Mouse (Mus musculus) CH12.LX (cell line): Measurements from ENCODE around the gene D17H6S53E. TPM values are rescaled to one million over a fixed set of nuclear protein-coding genes. Genes with fewer than 3 reads are reported as not detected.

ENCODE experiments used
- DNase-seq: peaks from one replicate; pipeline ENCODE4 v3.0.0-alpha.2; 2013; ENCODE audit errors: extremely low read depth
- H3K27ac ChIP-seq: 2 replicates; pipeline ENCODE4 v1.5.1; 2012; ENCODE audit warnings: low read depth, mild to moderate bottlenecking, control low read depth, moderate library complexity; ENCODE audit not compliant: insufficient read depth
- H3K27me3 ChIP-seq: replicated peaks from 2 replicates; pipeline ENCODE3; 2012; ENCODE audit warnings: inconsistent platforms
- H3K36me3 ChIP-seq, 2 experiments: replicated peaks in 1 of 2; 2 replicates each; pipeline versions ENCODE3 to v1.6.1; 2012; ENCODE audit warnings: inconsistent platforms in 1 of 2, low read length in 1 of 2, mild to moderate bottlenecking in 1 of 2, mixed read lengths in 1 of 2, moderate library complexity in 1 of 2; ENCODE audit not compliant: control insufficient read depth in 1 of 2, insufficient read depth in 1 of 2
- H3K4me1 ChIP-seq, 2 experiments: 2 replicates each; pipeline ENCODE4 v1.6.1; 2012; ENCODE audit warnings: inconsistent platforms in 1 of 2, moderate library complexity in 1 of 2; ENCODE audit not compliant: insufficient read depth in 2 of 2, control insufficient read depth in 1 of 2
- H3K4me2 ChIP-seq: 2 replicates; pipeline ENCODE4 v1.6.1; 2012; ENCODE audit warnings: low read depth, mild to moderate bottlenecking, control low read depth; ENCODE audit not compliant: poor library complexity, insufficient read depth, severe bottlenecking
- H3K4me3 ChIP-seq, 3 experiments: fragments of 150-350 bp in 1 of 3; sonication (generic) in 1 of 3; replicated peaks in 1 of 3; 2 replicates each; pipeline versions ENCODE3 to v1.5.1; 2011 to 2012; ENCODE audit warnings: low read depth in 2 of 3, low read length in 2 of 3, mild to moderate bottlenecking in 2 of 3, moderate library complexity in 2 of 3, control low read depth in 1 of 3, improper control_type of control experiment in 1 of 3, inconsistent platforms in 1 of 3, mixed read lengths in 1 of 3; ENCODE audit not compliant: poor library complexity in 1 of 3
- H3K79me2 ChIP-seq: replicated peaks from 2 replicates; pipeline ENCODE4 v1.6.1; 2012; ENCODE audit warnings: mild to moderate bottlenecking, moderate library complexity; ENCODE audit not compliant: control insufficient read depth, poor library complexity, insufficient read depth, severe bottlenecking; ENCODE audit errors: extremely low read depth
- H3K9ac ChIP-seq: 2 replicates; pipeline ENCODE4 v1.6.1; 2012; ENCODE audit warnings: low read depth, mild to moderate bottlenecking, control low read depth, moderate library complexity; ENCODE audit not compliant: insufficient read depth
- H3K9me3 ChIP-seq: replicated peaks from 2 replicates; pipeline ENCODE3; 2012; ENCODE audit warnings: low read length, inconsistent platforms, mixed read lengths
- CHD1 ChIP-seq: IDR thresholded peaks from 2 replicates; pipeline ENCODE4 v1.6.1; 2012; ENCODE audit warnings: low read depth, low read length, improper control_type of control experiment, inconsistent platforms
- CHD2 ChIP-seq: IDR thresholded peaks from 2 replicates; pipeline ENCODE4 v1.6.1; 2011; ENCODE audit warnings: low read length, improper control_type of control experiment
- CTCF ChIP-seq, 2 experiments: IDR thresholded peaks in 1 of 2; conservative IDR thresholded peaks in 1 of 2; 2 replicates each; pipeline ENCODE4 v1.5.1; 2011 to 2012; ENCODE audit warnings: low read depth in 2 of 2, low read length in 2 of 2, improper control_type of control experiment in 1 of 2, inconsistent platforms in 1 of 2, mild to moderate bottlenecking in 1 of 2, moderate library complexity in 1 of 2
- E2F4 ChIP-seq: IDR thresholded peaks from 2 replicates; pipeline ENCODE4 v1.6.1; 2011; ENCODE audit warnings: low read depth, low read length, improper control_type of control experiment; ENCODE audit not compliant: insufficient replicate concordance
- EP300 ChIP-seq: IDR thresholded peaks from 2 replicates; pipeline ENCODE4 v1.6.1; 2011; ENCODE audit warnings: low read length, improper control_type of control experiment
- ETS1 ChIP-seq: conservative IDR thresholded peaks from 2 replicates; pipeline ENCODE4 v1.6.1; 2012; ENCODE audit warnings: low read depth, mild to moderate bottlenecking, inconsistent platforms, low read length, improper control_type of control experiment, moderate library complexity
- HCFC1 ChIP-seq: IDR thresholded peaks from 2 replicates; pipeline ENCODE4 v1.6.1; 2012; ENCODE audit warnings: low read depth, mild to moderate bottlenecking, inconsistent platforms, low read length, improper control_type of control experiment
- IRF4 ChIP-seq: IDR thresholded peaks from 2 replicates; pipeline ENCODE4 v1.6.1; 2014; ENCODE audit warnings: low read depth, mild to moderate bottlenecking, inconsistent platforms, low read length, improper control_type of control experiment
- JUN ChIP-seq: IDR thresholded peaks from 2 replicates; pipeline ENCODE4 v1.6.1; 2011; ENCODE audit warnings: low read depth, mild to moderate bottlenecking, low read length, improper control_type of control experiment, moderate library complexity; ENCODE audit not compliant: insufficient read depth
- JUND ChIP-seq: conservative IDR thresholded peaks from 2 replicates; pipeline ENCODE4 v1.6.1; 2011; ENCODE audit warnings: low read depth, low read length, improper control_type of control experiment
- MAX ChIP-seq: IDR thresholded peaks from 2 replicates; pipeline ENCODE4 v1.6.1; 2011; ENCODE audit warnings: low read length, improper control_type of control experiment
- MYC ChIP-seq: IDR thresholded peaks from 2 replicates; pipeline ENCODE4 v1.6.1; 2011; ENCODE audit warnings: low read depth, mild to moderate bottlenecking, improper control_type of control experiment, low read length
- RAD21 ChIP-seq: IDR thresholded peaks from 2 replicates; pipeline ENCODE4 v1.6.1; 2011; ENCODE audit warnings: low read depth, mild to moderate bottlenecking, low read length, improper control_type of control experiment, moderate library complexity
- RCOR1 ChIP-seq: conservative IDR thresholded peaks from 2 replicates; pipeline ENCODE4 v1.6.1; 2012; ENCODE audit warnings: low read depth, mild to moderate bottlenecking, inconsistent platforms, low read length, improper control_type of control experiment
- TBP ChIP-seq: conservative IDR thresholded peaks from 2 replicates; pipeline ENCODE4 v1.6.1; 2011; ENCODE audit warnings: low read depth, low read length, improper control_type of control experiment
- UBTF ChIP-seq: IDR thresholded peaks from 2 replicates; pipeline ENCODE4 v1.6.1; 2012; ENCODE audit warnings: low read depth, mild to moderate bottlenecking, inconsistent platforms, low read length, improper control_type of control experiment, moderate library complexity
- USF1 ChIP-seq: IDR thresholded peaks from 2 replicates; pipeline ENCODE4 v1.6.1; 2014; ENCODE audit warnings: low read depth, mild to moderate bottlenecking, inconsistent platforms, low read length, improper control_type of control experiment
- ZC3H11A ChIP-seq: IDR thresholded peaks from 2 replicates; pipeline ENCODE4 v1.6.1; 2012; ENCODE audit warnings: low read depth, mild to moderate bottlenecking, inconsistent platforms, low read length, improper control_type of control experiment
- ZMIZ1 ChIP-seq: IDR thresholded peaks from 2 replicates; pipeline ENCODE4 v1.6.1; 2012; ENCODE audit warnings: low read depth, mild to moderate bottlenecking, inconsistent platforms, low read length, improper control_type of control experiment
- ZNF384 ChIP-seq: IDR thresholded peaks from 2 replicates; pipeline ENCODE4 v1.6.1; 2012; ENCODE audit warnings: low read depth, low read length, improper control_type of control experiment, inconsistent platforms
- dilution Hi-C: fragments of 300-500 bp; cut with MboI; formaldehyde crosslinking; loops from 2 replicates; pipeline ENCODE4 v1.14.3; 2020; ENCODE audit warnings: low sequenced_read_pairs; ENCODE audit not compliant: extremely low pct_unique_long_range_greater_than_20kb, extremely low pct_ligation_motif_present
- in situ Hi-C: fragments of 300-500 bp; cut with MboI; formaldehyde crosslinking; loops from 3 replicates; pipeline ENCODE4 v1.14.3; 2019; ENCODE audit warnings: low sequenced_read_pairs, low pct_ligation_motif_present, low pct_unique_long_range_greater_than_20kb, mixed read lengths
- polyA plus RNA-seq: library from polyadenylated mRNA; unstranded; fragments of >175 nt; gene quantifications from 2 replicates; pipeline ENCODE4 v1.2.1, GENCODE M21; 2012; ENCODE audit warnings: low read depth; ENCODE audit not compliant: insufficient read length
- total RNA-seq, 2 experiments: library from RNA; depleted of rRNA; stranded (reverse); fragments of 300-350 nt in 1 of 2; fragments of >200 nt in 1 of 2; gene quantifications; 2 replicates each; pipeline ENCODE4 v1.2.3; 2012 to 2014

Gene D17H6S53E
- total and polyA plus RNA-seq, 3 experiments, result 8.7 to 15.6 (median 11.9) TPM

DNA sequence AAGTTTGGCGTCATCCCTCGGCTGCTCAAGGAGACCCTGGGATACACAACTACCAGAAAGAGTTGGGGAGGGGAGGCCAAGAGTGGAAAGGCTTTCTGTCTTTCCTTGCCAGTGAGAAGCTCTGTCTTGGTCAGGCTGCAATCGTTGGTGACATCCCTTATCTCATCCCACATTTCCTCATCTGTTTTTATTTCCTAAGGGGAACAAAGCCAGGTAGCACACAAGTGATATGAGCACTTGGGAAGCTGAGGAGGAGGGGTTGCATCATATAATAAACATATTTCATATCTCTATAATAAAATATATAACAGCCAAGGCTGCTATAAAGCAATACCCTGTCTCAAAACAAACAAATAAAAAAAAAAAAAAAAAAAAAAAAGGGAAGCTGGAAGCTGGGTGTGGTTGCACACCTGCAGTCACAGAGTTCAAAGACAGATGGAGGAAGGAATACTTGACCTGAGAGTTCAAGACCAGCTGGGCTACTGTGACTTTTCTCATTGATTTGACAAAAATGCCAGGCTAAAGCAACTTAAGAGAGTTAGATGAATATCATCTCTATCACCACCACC, 42.2 kb upstream of the D17H6S53E start:
- dilution Hi-C loops (no loop called here), in situ Hi-C loops (no loop called here)
- peaks cover 12 to 22% of the 10 kb centered on the region in 2 experiments for H3K4me1 ChIP-seq
- no peak overlapping the region for H3K4me3 ChIP-seq
- no peak overlapping the region for H3K4me2 ChIP-seq
- H3K27ac ChIP-seq, result no peak overlapping the region
- no peaks in the 10 kb centered on the region for H3K79me2 ChIP-seq
- H3K36me3 ChIP-seq, result no peaks in the 10 kb centered on the region
- no peaks in the 10 kb centered on the region for H3K9me3 ChIP-seq
- no peak for DNase-seq
- no peak overlapping the region for H3K9ac ChIP-seq
- peaks cover 17% of the 10 kb centered on the region for H3K27me3 ChIP-seq
- TF ChIP-seq RCOR1, result no peak
- no peak for TF ChIP-seq RAD21
- peak; percentile 44 for TF ChIP-seq ZNF384

DNA sequence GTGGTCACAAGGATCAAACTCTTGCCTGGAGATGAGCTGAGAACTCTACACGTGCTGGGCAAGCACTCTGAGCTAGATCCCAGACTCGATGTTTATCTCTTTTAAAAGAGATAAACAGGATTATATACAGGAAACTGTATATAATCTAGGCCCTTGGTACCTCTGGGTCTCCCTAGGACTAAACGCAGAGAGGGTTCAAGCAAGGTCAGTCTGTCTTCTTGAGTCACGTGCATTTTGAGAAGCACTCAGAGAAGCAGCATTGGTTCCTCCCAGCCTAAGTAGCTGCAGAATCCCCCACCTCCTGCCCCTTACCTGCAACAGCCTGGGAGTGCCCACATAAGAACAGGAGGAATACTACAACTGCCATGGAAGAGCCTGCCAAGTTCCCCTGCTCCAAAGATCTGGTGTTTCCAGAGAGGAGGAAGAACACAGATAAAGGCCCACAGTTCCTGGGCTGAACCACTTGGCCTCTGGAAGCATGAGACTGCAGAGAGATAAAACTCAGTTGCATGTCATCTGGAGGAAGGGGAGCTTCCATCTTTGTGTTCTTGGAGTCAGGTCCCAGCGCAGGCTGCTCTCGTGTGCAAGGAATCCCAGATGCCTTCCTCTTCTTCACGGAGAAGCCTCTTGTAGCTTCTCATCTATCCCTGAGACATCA, 40.8 kb upstream of the D17H6S53E start, which contains the start of gene Ly6g6f:
Gene Ly6g6f (minus strand): TSS at position 403 of the 658 bp plus-strand sequence.
- H3K9me3 ChIP-seq, result no peaks in the 10 kb centered on the region
- H3K27me3 ChIP-seq, result peaks cover 17% of the 10 kb centered on the region
- H3K4me3 ChIP-seq, result no peak within 1 kb of the TSS
- no peak within 1 kb of the TSS for H3K27ac ChIP-seq
- dilution Hi-C loops (no loop called here), in situ Hi-C loops (no loop called here)
- peaks cover 11 to 20% of the 10 kb centered on the region in 2 experiments for H3K4me1 ChIP-seq
- H3K79me2 ChIP-seq, result no peaks in the 10 kb centered on the region; the same call in 1 of the 2 replicates
- H3K36me3 ChIP-seq, result peaks cover 0 to 1% of the 10 kb centered on the region in 2 experiments
- H3K4me2 ChIP-seq, result no peak within 1 kb of the TSS
- no peak for DNase-seq
- TF ChIP-seq MAX, result no peak
- TF ChIP-seq ETS1, result no peak
- TF ChIP-seq JUN, result no peak
- TF ChIP-seq MYC, result no peak
- no peak for TF ChIP-seq E2F4
- no peak for TF ChIP-seq RAD21
- no peak for TF ChIP-seq IRF4
- no peak for TF ChIP-seq USF1
- no peak for TF ChIP-seq ZMIZ1
- TF ChIP-seq CHD2, result no peak
- no peak for TF ChIP-seq UBTF
- TF ChIP-seq HCFC1, result no peak
- TF ChIP-seq EP300, result no peak
- no peak for TF ChIP-seq TBP
- TF ChIP-seq ZC3H11A, result no peak
- TF ChIP-seq CTCF (conservative IDR thresholded peaks at IDR 0.05 in 1 of 2, IDR thresholded peaks at IDR 0.05 in 1 of 2; ENCODE audit: low read depth in 2 of 2, low read length in 2 of 2), result no peak
- no peak for TF ChIP-seq JUND
- TF ChIP-seq CHD1, result no peak
- no peak within 1 kb of the TSS for H3K9ac ChIP-seq
